Mouse (Mus musculus) adrenal gland, adult 8-10 months (tissue): ENCODE data around the gene Reck. TPM values are rescaled to one million over a fixed set of nuclear protein-coding genes. Genes with fewer than 3 reads are reported as not detected.

Experiments
- DNase-seq: peaks from one replicate; pipeline ENCODE4 v3.0.0; 2022
- total RNA-seq, 4 experiments: library from RNA; stranded (reverse); gene quantifications; 2 replicates each; pipeline ENCODE4 v1.2.4; 2022

The Reck gene
- 10 to 100 TPM; 21.6 to 45.0 (median 32.0) TPM for total RNA-seq

DNA sequence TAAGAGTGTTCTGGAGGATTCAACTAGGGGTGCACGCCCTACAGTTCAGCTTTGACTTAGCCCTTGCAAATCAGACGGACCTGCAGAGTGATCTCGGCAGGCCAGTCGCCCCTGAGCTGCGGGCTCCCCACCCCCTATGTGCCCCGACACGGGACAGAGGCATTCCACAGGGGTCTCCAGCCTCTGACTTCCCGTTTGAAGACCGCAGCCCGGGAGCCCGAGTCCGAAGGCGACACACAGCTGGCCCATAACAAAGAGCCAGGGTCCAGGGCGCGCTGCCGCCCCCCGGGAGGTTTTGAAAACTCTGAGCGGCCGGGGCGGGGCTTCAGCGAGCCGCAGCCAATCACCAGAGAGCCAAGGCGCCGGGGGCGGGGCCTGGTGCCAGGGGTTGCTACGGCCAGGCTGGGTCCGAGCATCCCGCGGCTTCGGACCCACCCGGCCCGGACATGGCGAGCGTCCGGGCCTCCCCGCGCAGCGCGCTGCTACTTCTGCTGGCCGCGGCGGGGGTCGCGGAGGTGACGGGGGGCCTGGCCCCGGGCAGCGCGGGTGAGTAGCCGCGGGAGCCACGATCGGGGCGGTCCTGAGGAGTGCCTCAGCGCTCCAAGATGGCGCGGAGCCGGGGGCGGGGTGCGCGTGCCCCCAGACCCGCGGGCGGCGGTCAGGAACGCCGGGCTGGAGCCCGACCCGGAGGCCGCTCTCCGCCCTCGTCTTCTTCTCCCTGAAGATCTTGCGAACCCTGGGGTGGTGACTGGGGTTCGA lies at the start of gene Reck:
Gene Reck (plus strand): TSS at position 371 of the 759 bp plus-strand sequence.
- DNase-seq, result peak; percentile 62

GRCm38 (mm10) chr4:43828806-43829205 lies 46.5 kb upstream of the Reck start:
- no peak for DNase-seq

- no peak for DNase-seq
Observed at GRCm38 (mm10) chr4:43832031-43832430, 43.3 kb upstream of the Reck start.

DNA sequence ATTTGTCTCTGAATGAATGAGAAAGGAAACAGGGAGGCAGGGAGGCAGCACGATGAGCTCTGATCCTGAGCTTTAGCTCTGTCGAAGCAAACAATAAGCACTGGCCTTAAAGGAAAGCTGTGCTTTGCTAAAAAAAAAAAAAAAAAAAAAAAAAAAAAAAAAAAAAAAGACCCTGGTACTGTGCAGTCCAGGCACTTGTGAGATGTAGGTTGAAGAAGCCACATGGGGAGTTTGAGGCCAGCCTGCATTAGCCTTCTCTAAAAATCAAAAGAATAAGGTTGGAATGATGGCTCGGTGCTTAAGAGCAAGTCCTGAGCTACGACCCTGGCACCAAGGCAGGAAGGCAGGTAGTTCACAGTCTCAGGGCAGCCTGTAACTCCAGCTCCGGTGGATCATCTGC lies 41.6 kb upstream of the Reck start:
- no peak for DNase-seq

DNA sequence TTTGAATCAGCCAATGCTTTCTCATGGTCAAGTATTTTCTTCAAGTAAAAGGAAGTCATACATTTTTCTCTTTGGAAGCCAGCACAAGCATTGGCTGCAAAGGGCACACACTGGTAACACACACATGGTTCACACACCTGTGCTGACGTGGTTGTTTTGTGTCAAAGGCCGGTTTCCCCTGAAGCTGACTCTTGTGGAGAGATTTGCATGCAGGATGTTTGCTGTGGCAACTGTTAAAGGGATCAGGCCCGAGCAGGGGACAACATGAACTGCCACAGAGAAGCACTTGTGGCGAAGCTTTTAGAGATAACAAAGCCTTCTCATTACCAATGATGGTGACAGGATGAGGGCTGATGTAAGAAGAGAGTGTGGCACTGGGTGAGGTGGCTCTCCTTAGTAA lies 40.6 kb upstream of the Reck start:
- DNase-seq, result no peak

- no peak for DNase-seq
Observed at GRCm38 (mm10) chr4:43838326-43838725, 37.0 kb upstream of the Reck start.

DNA sequence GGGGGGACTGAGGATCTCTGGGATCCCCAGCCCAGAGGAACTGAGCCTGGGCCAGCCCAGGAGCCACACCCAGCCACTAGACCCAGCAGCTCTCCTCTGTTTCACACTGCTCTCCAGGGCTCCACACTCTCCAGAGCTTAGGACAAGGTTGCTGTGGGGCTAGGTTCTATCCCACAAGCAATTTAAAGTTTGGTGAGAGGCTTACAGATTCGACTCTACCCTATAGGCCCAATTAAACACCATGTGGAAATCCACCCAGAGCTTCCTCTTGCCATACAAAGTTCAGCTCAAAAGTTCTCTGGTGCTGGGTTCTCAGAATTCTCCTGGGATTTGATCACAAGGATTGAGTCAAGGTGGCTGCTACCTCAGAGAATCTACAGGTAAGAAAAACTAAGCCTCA lies 35.2 kb upstream of the Reck start, which contains the start of gene Olfr157:
Gene Olfr157 (minus strand): TSS at position 101 of the 400 bp plus-strand sequence.
- no peak for DNase-seq

GRCm38 (mm10) chr4:43851265-43851664 lies 24.1 kb upstream of the Reck start, which contains the start of gene Olfr155:
Gene Olfr155, plus strand, starts transcription at chr4:43851565.
- no peak for DNase-seq

- no peak for DNase-seq
Observed at GRCm38 (mm10) chr4:43854101-43854500, 21.2 kb upstream of the Reck start.

DNA sequence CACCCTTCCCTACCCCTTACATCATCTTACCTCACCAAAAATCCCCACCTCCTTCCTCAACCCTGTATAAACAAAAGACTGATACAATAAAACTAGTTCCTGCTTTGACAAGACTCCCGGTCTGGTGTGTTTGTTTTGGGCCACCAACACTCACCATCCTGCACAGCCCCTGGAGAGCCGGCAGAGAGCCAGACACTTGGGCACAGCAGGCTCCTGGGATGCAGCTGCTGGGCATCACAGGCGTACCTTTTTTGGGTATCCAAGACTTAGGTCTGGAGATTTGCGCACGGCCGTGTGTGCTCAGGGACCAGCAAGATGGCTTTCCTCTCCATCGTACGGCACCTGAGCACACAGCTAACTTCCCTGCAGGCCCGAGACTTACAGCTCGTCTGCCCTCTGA lies 15.4 kb upstream of the Reck start:
- no peak for DNase-seq

DNA sequence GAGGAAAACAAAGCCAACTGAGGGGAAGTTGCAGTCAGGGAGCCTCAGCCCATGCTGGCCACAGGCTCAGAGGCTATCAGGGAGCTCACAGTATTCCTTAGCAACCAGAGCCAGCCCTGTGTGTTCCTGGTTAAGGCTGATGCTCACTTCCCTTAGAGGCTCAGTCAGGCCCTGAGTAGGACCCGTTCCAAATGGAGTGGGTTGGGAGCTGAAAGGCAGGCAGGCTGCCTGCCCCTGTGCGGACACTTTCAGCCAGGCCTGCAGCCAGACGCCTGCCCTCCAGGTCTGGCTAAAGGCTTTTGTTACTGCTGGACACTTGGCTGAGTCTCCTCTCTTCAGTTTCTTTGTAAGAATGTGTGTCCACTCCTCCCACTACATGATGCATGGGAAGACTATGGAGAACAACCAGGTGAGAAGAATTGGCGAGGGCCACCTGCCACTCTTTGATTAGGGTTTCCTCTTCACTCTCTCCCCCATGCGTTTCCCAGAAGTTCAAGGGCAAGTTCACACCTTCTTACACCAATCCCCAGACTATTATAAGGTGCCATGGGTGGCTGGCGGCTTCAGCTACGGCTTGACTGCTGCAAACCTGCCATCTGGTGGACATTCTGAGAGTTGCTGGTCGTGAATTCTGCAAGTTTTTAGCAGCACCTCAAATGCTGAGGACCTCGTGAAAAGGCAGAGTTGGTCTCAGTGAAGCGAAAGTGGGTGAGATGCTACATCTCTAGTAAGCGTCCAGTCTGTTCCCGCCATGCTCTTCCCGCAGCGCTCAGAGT lies 14.4 kb upstream of the Reck start:
- DNase-seq, result no peak

DNA sequence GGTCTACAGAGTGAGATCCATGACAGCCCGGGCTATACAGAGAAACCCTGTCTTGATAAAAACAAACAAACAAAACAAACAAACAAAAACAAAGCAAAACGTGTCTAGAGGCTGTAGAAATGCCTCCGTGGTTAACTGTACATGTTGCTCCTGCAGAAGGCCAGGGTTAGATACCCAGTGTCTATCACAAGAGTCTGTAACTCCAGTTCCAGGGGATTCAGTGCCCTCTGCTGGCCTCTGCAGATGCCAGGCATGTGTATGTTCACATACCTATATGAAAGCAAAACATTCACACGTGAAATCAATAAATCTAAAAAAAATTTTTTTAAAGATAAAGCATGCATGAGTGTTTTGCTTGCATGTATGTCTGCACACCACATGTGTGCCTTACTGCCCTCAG lies 12.0 kb upstream of the Reck start:
- DNase-seq, result no peak

DNA sequence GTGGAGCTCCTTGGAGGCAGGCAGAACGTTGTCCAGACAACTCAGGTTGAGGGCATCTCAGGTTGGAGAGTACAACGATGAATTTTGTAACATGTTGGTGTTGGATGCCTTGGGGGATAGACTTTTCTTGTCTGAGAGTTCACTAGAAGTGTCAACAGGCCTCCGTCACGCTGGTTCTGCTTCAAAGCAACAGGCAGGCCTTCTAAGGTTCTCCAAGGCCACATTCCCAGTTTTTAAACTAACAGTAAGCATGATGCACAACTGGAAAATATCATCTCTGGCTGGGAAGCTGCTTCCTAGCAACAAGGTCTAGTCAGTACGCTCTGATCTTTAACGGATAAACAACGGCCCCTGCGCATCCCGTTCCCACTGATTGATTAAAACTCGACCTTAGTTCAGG lies 5.5 kb upstream of the Reck start:
- no peak for DNase-seq

GRCm38 (mm10) chr4:43874501-43874900 lies 829 bp upstream of the Reck start:
- DNase-seq, result no peak

- DNase-seq, result no peak
Observed at GRCm38 (mm10) chr4:43875919-43876411, 635 bp downstream of the Reck start.

DNA sequence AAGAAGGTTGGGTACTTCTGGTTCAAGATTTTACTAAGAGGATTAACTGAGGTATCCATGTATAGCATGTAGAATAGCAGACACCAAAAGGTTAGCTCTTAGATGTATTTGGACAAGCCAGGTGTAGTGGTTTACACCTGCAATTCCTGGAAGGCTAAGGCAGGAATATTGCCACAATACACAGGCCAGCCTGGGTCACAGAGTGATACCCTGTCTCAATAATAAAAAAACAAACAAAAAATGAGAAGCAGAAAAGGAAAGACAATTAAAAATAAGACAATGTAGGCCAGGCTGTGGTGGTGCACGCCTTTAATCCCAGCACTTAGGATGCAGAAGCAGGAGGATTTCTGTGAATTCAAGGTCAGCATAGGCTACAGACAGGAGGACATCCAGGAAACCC lies 1.9 kb downstream of the Reck start:
- DNase-seq, result no peak

GRCm38 (mm10) chr4:43878121-43878776 lies 2.9 kb downstream of the Reck start:
- no peak for DNase-seq

GRCm38 (mm10) chr4:43879566-43879965 lies 4.2 kb downstream of the Reck start:
- DNase-seq, result no peak

DNA sequence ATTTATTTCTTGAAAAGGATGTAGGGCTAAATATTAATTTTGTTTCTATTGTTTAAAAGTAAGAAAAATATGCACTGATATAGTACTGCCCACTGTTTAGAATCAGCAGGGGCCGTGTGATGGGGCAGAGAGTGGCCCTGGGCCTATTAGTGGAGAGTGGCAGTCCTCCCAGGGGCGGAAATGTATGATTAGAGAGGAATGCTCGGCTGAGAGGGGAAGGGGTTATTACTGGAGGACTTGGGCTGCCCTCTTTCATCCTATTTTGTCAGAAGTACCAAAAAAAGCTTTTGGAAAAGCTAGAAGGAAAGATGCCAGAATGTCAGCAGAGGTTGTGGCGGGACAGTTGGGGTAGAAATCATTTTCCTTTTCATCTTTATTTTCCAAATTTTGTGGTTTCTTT lies 8.9 kb downstream of the Reck start:
- DNase-seq, result no peak

GRCm38 (mm10) chr4:43891247-43891646 lies 15.9 kb downstream of the Reck start:
- DNase-seq, result no peak

- no peak for DNase-seq
Observed at GRCm38 (mm10) chr4:43897209-43897608, 21.9 kb downstream of the Reck start.

DNA sequence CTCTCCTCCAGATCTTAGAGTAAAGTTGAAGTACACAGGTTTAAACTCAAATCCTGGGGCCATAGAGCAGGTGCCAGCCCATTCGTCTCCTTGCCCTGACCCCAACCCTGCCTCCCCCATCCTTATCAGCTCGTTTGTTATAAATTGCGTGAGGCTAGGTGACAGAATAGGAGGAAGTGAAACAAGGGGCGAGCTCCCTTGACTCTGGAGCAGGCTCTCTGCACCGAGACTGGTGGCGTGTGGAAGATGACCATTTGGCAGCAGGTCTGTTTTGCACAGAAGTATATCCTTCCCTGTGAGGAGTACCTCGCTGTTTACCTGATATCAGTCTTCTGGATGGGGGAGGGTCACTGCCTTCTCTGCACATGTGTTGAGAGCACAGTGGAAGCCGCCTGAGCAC lies 23.9 kb downstream of the Reck start:
- DNase-seq, result no peak

GRCm38 (mm10) chr4:43903690-43904089 lies 28.4 kb downstream of the Reck start:
- no peak for DNase-seq
